Mouse (Mus musculus): Measurements from ENCODE around the gene Arhgap29. TPM values are rescaled to one million over a fixed set of nuclear protein-coding genes. Genes with fewer than 3 reads are reported as not detected.

The Arhgap29 gene
- 11.0 TPM for polyA plus RNA-seq (2017; shearing (Covaris generic))

DNA sequence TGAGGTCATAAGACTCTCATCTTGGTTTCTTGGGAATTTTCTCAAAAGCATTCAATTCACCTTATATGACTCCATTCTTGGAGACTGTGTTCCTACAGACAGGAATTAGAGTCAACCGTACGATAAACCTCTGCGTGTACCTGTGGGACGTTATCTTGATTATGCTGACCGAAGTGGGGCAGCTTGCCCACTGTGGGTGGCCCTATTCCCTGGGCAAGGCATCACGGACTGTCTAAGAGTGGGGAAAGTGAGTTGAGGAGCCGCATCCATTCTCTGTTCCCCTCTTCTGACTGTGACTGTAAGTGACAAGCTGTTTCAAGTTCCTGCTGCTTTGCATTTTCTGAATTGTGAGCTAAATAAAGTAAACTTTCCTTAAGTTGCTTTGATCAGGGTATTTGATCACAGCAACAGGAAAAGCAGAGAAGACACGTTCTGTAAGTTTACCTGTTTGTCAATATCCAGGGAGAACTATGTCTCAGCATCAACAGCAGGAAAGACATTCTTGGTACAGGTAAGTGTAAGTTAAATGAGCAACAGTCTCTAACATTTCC, at the start of gene Arhgap29:
Arhgap29 (plus strand) TSS at position 501 of the 551 bp plus-strand sequence.

GRCm38 (mm10) chr3:122043799-122044547, 91.6 kb downstream of the Arhgap29 start, which contains the start of gene Abca4:
Gene Abca4, plus strand, starts transcription at chr3:122044443.

Other genes starting within 250 kb of the Arhgap29 start
- gene F3, start 229.0 kb upstream of the Arhgap29 start, polyA plus RNA-seq (2017; shearing (Covaris generic)): not detected
- gene Abcd3, start 137.2 kb upstream of the Arhgap29 start, polyA plus RNA-seq (2017; shearing (Covaris generic)): 15.7 TPM
- not detected for gene Abca4, start 91.9 kb downstream of the Arhgap29 start, polyA plus RNA-seq (2017; shearing (Covaris generic))